Mouse (Mus musculus) intestine, embryonic 14.5 days (tissue): ENCODE measurements at regions not wholly inside any gene's neighbourhood (a gene's known extent, or its start where the extent isn't known, plus 50 kb on each side); places are given as distances from the start of the nearest gene placed in this dataset.

Experiments
- ATAC-seq: fragments of 200-750 bp; cut with Nextera tagmentation; replicated peaks from 2 replicates; pipeline ENCODE4 v1.8.0; 2017; ENCODE audit warnings: low read depth, moderate number of reproducible peaks, moderate TSS enrichment, moderate library complexity; ENCODE audit not compliant: low FRiP score, low TSS enrichment
- DNase-seq: peaks from one replicate; pipeline ENCODE4 v3.0.0-alpha.2; 2018; ENCODE audit warnings: low spot score
- H3K27ac ChIP-seq: fragments of 300-500 bp; sonication (generic); 2 replicates; pipeline ENCODE4 v1.5.1; 2014; ENCODE audit warnings: low read depth, mild to moderate bottlenecking, control low read depth
- H3K27me3 ChIP-seq: fragments of 300-500 bp; sonication (generic); replicated peaks from 2 replicates; pipeline ENCODE4 v1.6.1; 2014; ENCODE audit warnings: low read length, control low read depth; ENCODE audit not compliant: control insufficient read depth, insufficient read depth
- H3K36me3 ChIP-seq: fragments of 300-500 bp; sonication (generic); 2 replicates; pipeline ENCODE4 v1.6.1; 2014; ENCODE audit warnings: low read length, control low read depth; ENCODE audit not compliant: control insufficient read depth, insufficient read depth
- H3K4me1 ChIP-seq: fragments of 300-500 bp; sonication (generic); replicated peaks from 2 replicates; pipeline ENCODE4 v1.6.1; 2014; ENCODE audit warnings: low read length, control low read depth, mixed read lengths; ENCODE audit not compliant: control insufficient read depth, insufficient read depth
- H3K4me2 ChIP-seq: fragments of 300-500 bp; sonication (generic); 2 replicates; pipeline ENCODE4 v1.6.1; 2014; ENCODE audit warnings: low read length
- H3K4me3 ChIP-seq: fragments of 300-500 bp; sonication (generic); 2 replicates; pipeline ENCODE4 v1.5.1; 2014; ENCODE audit warnings: low read depth, low read length, control low read depth, mixed read lengths
- H3K9ac ChIP-seq: fragments of 300-500 bp; sonication (generic); 2 replicates; pipeline ENCODE4 v1.6.1; 2014; ENCODE audit warnings: mild to moderate bottlenecking, low read length
- H3K9me3 ChIP-seq: fragments of 300-500 bp; sonication (generic); 2 replicates; pipeline ENCODE4 v1.6.1; 2016; ENCODE audit warnings: low read length, control low read depth; ENCODE audit not compliant: control insufficient read depth
- WGBS: fragments of 180-500 bp; shearing (Covaris S2); extraction: QIAGEN DNeasy Blood & Tissue Kit; methylation state at CpG from one replicate; pipeline ENCODE4 v1.1.7; 2014; 5-methylcytosine and 5-hydroxymethylcytosine counted together

DNA sequence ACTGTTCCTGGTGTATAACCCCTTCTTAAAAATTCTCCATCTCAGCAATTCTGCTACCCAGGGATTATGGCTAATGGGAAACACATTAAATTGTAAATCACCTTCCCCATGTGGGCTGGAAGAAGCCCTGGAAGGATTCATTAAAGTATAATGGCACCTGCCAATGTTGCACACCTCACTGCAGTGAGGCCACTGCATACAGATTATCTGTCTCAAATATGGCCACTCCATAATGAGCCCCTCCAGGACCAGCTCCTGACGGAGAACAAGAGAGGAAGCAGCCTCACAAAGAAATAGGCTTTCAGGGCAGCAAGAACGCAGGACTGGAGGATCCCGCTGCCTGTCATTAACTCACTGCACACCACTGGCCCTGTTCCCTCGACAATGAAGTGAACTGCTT lies 115.2 kb upstream of the Alk start:
- ATAC-seq (no peak), DNase-seq (no peak)
- H3K36me3 ChIP-seq = no peaks in the 10 kb centered on the region
- no peak overlapping the region for H3K4me2 ChIP-seq
- H3K4me1 ChIP-seq = no peaks in the 10 kb centered on the region
- no peak overlapping the region for H3K9ac ChIP-seq
- H3K4me3 ChIP-seq = no peak overlapping the region
- no peaks in the 10 kb centered on the region for H3K9me3 ChIP-seq
- no peaks in the 10 kb centered on the region for H3K27me3 ChIP-seq
- no peak overlapping the region for H3K27ac ChIP-seq
- 73% methylated on average over 4 of the region's 4 CpGs for WGBS

DNA sequence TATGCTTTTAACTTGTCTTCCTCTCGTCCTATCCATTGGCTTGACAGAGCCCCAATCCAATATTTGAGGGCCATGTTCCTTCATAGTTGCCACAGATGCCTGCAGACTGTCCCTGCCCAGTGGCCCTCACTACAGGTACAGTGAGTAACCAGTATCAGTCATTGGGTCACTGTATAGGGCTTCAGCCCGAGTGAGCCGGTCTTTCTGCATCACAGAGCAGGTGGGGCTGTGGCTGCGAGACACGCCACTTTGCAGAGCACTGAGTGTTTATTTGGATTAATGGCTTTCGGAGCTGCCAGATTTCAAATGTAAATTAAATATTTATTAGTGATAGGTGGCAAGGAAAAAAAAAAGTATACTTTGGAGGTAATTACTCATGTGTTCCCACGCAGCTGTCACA lies 87.2 kb upstream of the Alk start:
- WGBS = 56% methylated on average over 7 of the region's 7 CpGs

DNA sequence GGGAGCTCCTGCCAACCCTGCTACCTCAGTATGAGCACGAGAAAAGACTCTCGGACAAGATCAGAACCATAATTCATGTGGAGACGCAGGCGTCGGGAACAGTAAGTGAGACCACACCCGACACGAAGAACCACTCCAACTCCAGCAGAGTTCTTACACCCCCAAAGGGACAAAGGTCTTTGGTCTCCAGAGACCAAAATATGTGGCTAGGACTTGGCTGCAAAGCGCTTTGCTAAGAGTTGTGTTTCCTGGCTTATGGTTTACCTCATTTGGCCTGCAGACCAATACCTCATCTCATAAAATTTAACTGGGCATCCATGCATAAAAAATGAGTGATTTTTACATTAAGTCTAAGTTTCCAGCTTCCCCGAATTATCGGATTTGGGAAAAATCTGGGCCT lies 85.2 kb upstream of the Alk start:
- H3K27ac ChIP-seq = no peak overlapping the region
- WGBS = 90% methylated on average over 10 of the region's 10 CpGs
- H3K9me3 ChIP-seq = no peaks in the 10 kb centered on the region
- H3K4me2 ChIP-seq = no peak overlapping the region
- no peak for DNase-seq
- no peaks in the 10 kb centered on the region for H3K27me3 ChIP-seq
- no peak overlapping the region for H3K9ac ChIP-seq
- H3K36me3 ChIP-seq = no peaks in the 10 kb centered on the region
- ATAC-seq = no peak
- H3K4me1 ChIP-seq = no peaks in the 10 kb centered on the region
- H3K4me3 ChIP-seq = no peak overlapping the region

More for the DNA sequence above, 87.2 kb upstream of the Alk start:
- DNase-seq (no peak), ATAC-seq (no peak)
- H3K36me3 ChIP-seq = no peaks in the 10 kb centered on the region
- H3K4me3 ChIP-seq = no peak overlapping the region
- no peak overlapping the region for H3K4me2 ChIP-seq
- no peaks in the 10 kb centered on the region for H3K27me3 ChIP-seq
- H3K4me1 ChIP-seq = no peaks in the 10 kb centered on the region
- H3K9me3 ChIP-seq = no peaks in the 10 kb centered on the region
- no peak overlapping the region for H3K27ac ChIP-seq
- no peak overlapping the region for H3K9ac ChIP-seq

DNA sequence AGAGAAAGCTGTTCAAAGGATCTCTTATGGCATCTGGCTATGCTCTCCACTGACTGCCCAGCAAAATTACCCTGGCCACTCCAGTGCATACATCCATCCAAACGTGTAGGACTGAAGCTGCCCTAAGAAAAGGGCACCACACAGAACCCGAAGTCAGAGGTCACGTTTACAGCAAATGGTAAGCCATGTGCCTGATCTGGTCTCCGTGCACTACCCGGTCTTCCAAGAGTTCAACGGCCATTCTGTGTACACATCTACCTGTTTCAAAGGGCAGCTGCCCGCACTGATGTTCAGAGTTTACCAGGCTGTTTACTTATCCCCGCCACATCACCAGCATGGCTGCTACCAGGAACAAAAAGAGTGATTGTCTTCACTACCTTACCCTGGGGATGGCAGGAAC lies 84.4 kb upstream of the Alk start:
- H3K9ac ChIP-seq = no peak overlapping the region
- no peaks in the 10 kb centered on the region for H3K36me3 ChIP-seq
- no peak overlapping the region for H3K4me3 ChIP-seq
- ATAC-seq (no peak), DNase-seq (no peak)
- no peak overlapping the region for H3K27ac ChIP-seq
- H3K9me3 ChIP-seq = no peaks in the 10 kb centered on the region
- no peak overlapping the region for H3K4me2 ChIP-seq
- WGBS = 60% methylated on average over 8 of the region's 8 CpGs
- H3K27me3 ChIP-seq = no peaks in the 10 kb centered on the region
- H3K4me1 ChIP-seq = no peaks in the 10 kb centered on the region

DNA sequence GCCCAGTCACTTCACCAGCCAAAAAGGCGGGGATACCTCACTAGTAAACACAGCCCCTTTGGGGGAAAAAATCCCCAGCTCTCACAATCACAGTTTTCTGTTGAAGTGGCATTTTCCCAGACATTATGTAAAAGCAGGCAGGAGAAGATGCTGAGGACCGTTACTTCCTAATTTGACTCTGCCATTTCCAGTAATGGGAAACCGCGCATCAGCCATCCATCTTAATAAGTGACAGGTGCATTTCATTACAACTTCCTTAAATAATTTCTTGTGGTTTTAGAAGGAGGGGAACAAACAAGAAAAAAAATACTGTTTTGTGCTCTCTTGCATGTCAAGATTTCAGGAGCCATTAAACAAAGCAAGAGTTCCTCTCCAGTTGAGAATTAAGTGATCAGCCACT lies 70.2 kb upstream of the Alk start:
- Histone ChIP-seq H3K36me3 (no peaks in the 10 kb centered on the region), H3K9ac (no peak overlapping the region), H3K27ac (no peak overlapping the region), H3K4me3 (no peak overlapping the region), H3K27me3 (no peaks in the 10 kb centered on the region), H3K4me1 (no peaks in the 10 kb centered on the region), H3K4me2 (no peak overlapping the region), H3K9me3 (no peaks in the 10 kb centered on the region)
- DNase-seq (no peak), ATAC-seq (no peak)
- WGBS = 86% methylated on average over 4 of the region's 4 CpGs

DNA sequence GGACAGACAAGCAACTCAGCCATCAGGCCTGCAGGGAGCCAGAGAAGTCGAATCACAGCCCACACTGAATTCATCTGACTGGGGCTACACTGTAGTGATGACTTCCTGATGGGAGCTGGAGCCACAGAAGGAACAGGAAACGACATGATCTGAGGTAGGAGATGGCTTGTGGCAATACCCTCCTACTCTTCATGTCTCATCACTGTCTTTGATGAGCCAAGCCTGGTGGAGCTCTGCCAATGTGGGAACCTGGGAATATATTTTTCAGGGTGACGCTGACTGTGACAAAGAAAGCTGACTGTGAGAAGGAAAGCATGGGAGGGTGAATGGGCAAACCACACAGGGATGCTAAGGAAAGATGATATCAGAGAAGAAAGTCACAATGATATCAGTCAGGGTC lies 67.6 kb upstream of the Alk start:
- Histone ChIP-seq H3K27me3 (no peaks in the 10 kb centered on the region), H3K4me3 (no peak overlapping the region), H3K4me1 (no peaks in the 10 kb centered on the region), H3K9me3 (no peaks in the 10 kb centered on the region), H3K36me3 (no peaks in the 10 kb centered on the region), H3K4me2 (no peak overlapping the region), H3K9ac (no peak overlapping the region), H3K27ac (no peak overlapping the region)
- DNase-seq = no peak
- no peak for ATAC-seq
- 62% methylated on average over 3 of the region's 3 CpGs for WGBS

DNA sequence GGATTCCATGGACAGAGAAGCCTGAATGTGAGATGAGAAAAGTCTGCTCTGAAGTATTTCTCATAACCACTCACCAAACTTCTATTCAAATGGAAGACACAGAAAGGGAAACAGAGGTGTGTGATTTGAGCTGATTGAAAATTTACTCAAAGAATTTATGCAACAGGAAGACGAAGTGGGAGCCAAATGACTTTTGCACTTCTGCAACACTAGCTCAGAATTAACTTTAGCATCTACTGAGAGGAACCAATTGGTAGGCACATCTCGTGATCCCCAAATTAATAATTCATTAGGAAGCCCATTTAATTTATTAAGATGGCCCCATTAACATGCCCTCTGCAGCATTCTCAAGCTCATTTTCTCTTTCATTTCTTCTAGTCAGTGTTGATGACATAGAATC lies 62.5 kb upstream of the Alk start:
- no peaks in the 10 kb centered on the region for H3K9me3 ChIP-seq
- ATAC-seq = no peak
- no peak overlapping the region for H3K27ac ChIP-seq

DNA sequence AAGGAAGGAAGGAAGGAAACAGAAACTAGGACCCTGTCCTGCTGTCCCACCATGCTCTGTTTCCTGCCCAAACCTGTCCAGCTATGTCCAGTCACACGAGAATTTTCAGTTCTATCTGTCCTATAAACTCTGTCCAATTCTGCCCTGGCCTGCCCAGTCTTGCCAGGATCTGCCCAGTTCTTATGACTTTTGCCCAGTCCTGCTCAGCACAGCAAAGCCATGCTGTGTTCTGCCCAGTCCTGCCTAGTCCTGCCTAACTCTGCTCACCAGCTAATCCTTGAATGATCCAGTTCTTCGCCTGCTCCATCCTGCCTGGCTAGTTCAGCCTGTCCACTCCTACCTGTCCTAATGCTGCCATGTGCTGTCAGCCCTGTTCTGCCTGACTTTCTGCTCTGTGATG lies 57.3 kb upstream of the Alk start:
- DNase-seq (no peak), ATAC-seq (no peak)
- Histone ChIP-seq H3K27me3 (no peaks in the 10 kb centered on the region), H3K27ac (no peak overlapping the region), H3K4me3 (no peak overlapping the region), H3K36me3 (no peaks in the 10 kb centered on the region), H3K4me1 (no peaks in the 10 kb centered on the region), H3K9ac (no peak overlapping the region), H3K4me2 (no peak overlapping the region), H3K9me3 (no peaks in the 10 kb centered on the region)
- WGBS = 73% methylated on average over 2 of the region's 2 CpGs

More for the DNA sequence above, 62.5 kb upstream of the Alk start:
- Histone ChIP-seq H3K4me3 (no peak overlapping the region), H3K27me3 (no peaks in the 10 kb centered on the region), H3K36me3 (no peaks in the 10 kb centered on the region), H3K4me1 (no peaks in the 10 kb centered on the region), H3K4me2 (no peak overlapping the region), H3K9ac (no peak overlapping the region)
- WGBS = 75% methylated on average over 2 of the region's 2 CpGs
- DNase-seq = no peak

DNA sequence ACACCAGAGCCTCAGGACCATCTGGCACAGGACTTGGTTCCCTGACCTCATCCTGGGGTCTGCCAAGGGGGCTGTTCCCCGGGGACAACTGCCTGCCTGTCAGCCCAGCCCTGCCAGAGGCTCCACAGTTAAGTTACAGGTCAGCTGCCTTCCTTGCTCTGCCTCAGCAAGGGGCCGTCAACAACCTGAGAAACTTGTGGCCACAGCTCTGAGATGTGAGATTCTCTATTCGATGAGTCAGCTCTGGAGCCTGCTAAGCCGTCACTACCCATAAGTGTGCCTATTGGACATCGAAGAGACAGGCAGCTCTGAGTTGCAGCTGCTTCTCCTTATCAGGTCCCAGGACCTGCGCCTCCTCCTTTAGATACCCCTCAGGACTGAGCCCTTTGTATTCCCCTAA lies 54.3 kb upstream of the Alk start:
- Histone ChIP-seq H3K4me1 (no peaks in the 10 kb centered on the region), H3K9ac (no peak overlapping the region), H3K27me3 (no peaks in the 10 kb centered on the region), H3K4me2 (no peak overlapping the region), H3K27ac (no peak overlapping the region), H3K4me3 (no peak overlapping the region), H3K36me3 (no peaks in the 10 kb centered on the region), H3K9me3 (no peaks in the 10 kb centered on the region)
- 55% methylated on average over 6 of the region's 6 CpGs for WGBS
- DNase-seq (no peak), ATAC-seq (no peak)
